Mouse (Mus musculus) G1E (cell line): ENCODE data around the gene Unc119. TPM values are rescaled to one million over a fixed set of nuclear protein-coding genes. Genes with fewer than 3 reads are reported as not detected.

Experiments
- ATAC-seq: 2 replicates; pipeline ENCODE4 v1.8.0; 2016; ENCODE audit warnings: mild to moderate bottlenecking; ENCODE audit not compliant: insufficient number of reproducible peaks, poor library complexity, low FRiP score, severe bottlenecking; ENCODE audit errors: extremely low read depth
- DNase-seq: peaks from one replicate; pipeline ENCODE4 v3.0.0; 2012; ENCODE audit warnings: low spot score
- H3K27me3 ChIP-seq: 2 replicates; pipeline ENCODE4 v1.6.1; 2012; ENCODE audit warnings: mild to moderate bottlenecking, low read length, inconsistent platforms; ENCODE audit not compliant: insufficient read depth
- H3K36me3 ChIP-seq: replicated peaks from 2 replicates; pipeline ENCODE3; 2012; ENCODE audit warnings: mild to moderate bottlenecking, inconsistent platforms
- H3K4me1 ChIP-seq: 2 replicates; pipeline ENCODE4 v1.6.1; 2012; ENCODE audit warnings: low read depth, low read length, inconsistent platforms, mixed read lengths; ENCODE audit not compliant: insufficient read depth
- H3K4me3 ChIP-seq: 2 replicates; pipeline ENCODE4 v1.5.1; 2012; ENCODE audit warnings: low read depth, mild to moderate bottlenecking, inconsistent platforms, low read length, moderate library complexity, mixed read lengths
- H3K9me3 ChIP-seq: replicated peaks from 2 replicates; pipeline ENCODE4 v1.6.1; 2012; ENCODE audit warnings: inconsistent platforms
- CTCF ChIP-seq: IDR thresholded peaks from 2 replicates; pipeline ENCODE4 v1.5.1; 2012; ENCODE audit warnings: low read depth, low read length, inconsistent platforms, mixed read lengths
- GATA1 ChIP-seq: IDR thresholded peaks from 2 replicates; pipeline ENCODE4 v1.6.1; 2012; ENCODE audit warnings: borderline replicate concordance, low read length, inconsistent platforms, mixed read lengths
- GATA2 ChIP-seq: IDR thresholded peaks from 2 replicates; pipeline ENCODE4 v1.6.1; 2012; ENCODE audit warnings: low read depth, low read length, inconsistent platforms, borderline replicate concordance
- POLR2AphosphoS5 ChIP-seq: IDR thresholded peaks from 2 replicates; pipeline ENCODE4 v1.6.1; 2012; ENCODE audit warnings: low read depth, low read length, inconsistent platforms; ENCODE audit not compliant: insufficient replicate concordance
- TAL1 ChIP-seq: conservative IDR thresholded peaks from 2 replicates; pipeline ENCODE4 v1.6.1; 2012; ENCODE audit warnings: low read depth, low read length, inconsistent platforms, mixed read lengths
- polyA plus RNA-seq: library from polyadenylated mRNA; stranded (reverse); fragments of >175 nt; gene quantifications from 2 replicates; pipeline ENCODE4 v1.2.3, GENCODE M21; 2012
- total RNA-seq, 2 experiments: library from RNA; stranded (forward) in 1 of 2; stranded (reverse) in 1 of 2; fragments of 200-1000 nt in 1 of 2; fragments of >200 nt in 1 of 2; fragmentation: Nextera tagmentation in 1 of 2; gene quantifications; 2 replicates each; pipeline ENCODE4 v1.2.3; 2014 to 2017

Gene Unc119
- total and polyA plus RNA-seq, 3 experiments, result 6.7 to 10.3 (median 8.2) TPM

- TF ChIP-seq TAL1 (no peak), CTCF (no peak), GATA1 (no peak), POLR2AphosphoS5 (no peak), GATA2 (no peak)
- H3K9me3 ChIP-seq, result no peaks in the 10 kb centered on the region
- H3K36me3 ChIP-seq, result no peaks in the 10 kb centered on the region
- ATAC-seq (no peak), DNase-seq (no peak)
- H3K4me3 ChIP-seq, result no peak overlapping the region
- H3K4me1 ChIP-seq, result no peaks in the 10 kb centered on the region
- H3K27me3 ChIP-seq, result peaks cover 83% of the 10 kb centered on the region
Measured at GRCm38 (mm10) chr11:78367456-78368225, 24.4 kb downstream of the Unc119 start.

GRCm38 (mm10) chr11:78370389-78370788, 27.1 kb downstream of the Unc119 start:
- peaks cover 73% of the 10 kb centered on the region for H3K27me3 ChIP-seq
- no peaks in the 10 kb centered on the region for H3K36me3 ChIP-seq
- ATAC-seq, result no peak
- no peaks in the 10 kb centered on the region for H3K9me3 ChIP-seq
- DNase-seq, result no peak
- no peak overlapping the region for H3K4me3 ChIP-seq
- TF ChIP-seq POLR2AphosphoS5, result no peak
- TF ChIP-seq CTCF, result no peak
- no peak for TF ChIP-seq TAL1
- no peak for TF ChIP-seq GATA1
- no peak for TF ChIP-seq GATA2
- no peaks in the 10 kb centered on the region for H3K4me1 ChIP-seq

- Histone ChIP-seq H3K4me1 (peaks cover 3% of the 10 kb centered on the region; the same call in 1 of the 2 replicates), H3K9me3 (no peaks in the 10 kb centered on the region), H3K27me3 (peaks cover 68% of the 10 kb centered on the region), H3K36me3 (no peaks in the 10 kb centered on the region), H3K4me3 (no peak overlapping the region)
- DNase-seq (no peak), ATAC-seq (no peak)
- TF ChIP-seq POLR2AphosphoS5 (no peak), GATA2 (no peak), GATA1 (no peak), TAL1 (no peak), CTCF (no peak)
Measured at GRCm38 (mm10) chr11:78371711-78372110, 28.4 kb downstream of the Unc119 start.

- Histone ChIP-seq H3K27me3 (peaks cover 68% of the 10 kb centered on the region), H3K4me1 (peaks cover 6% of the 10 kb centered on the region), H3K4me3 (no peak overlapping the region), H3K9me3 (no peaks in the 10 kb centered on the region), H3K36me3 (no peaks in the 10 kb centered on the region)
- DNase-seq (no peak), ATAC-seq (no peak)
- TF ChIP-seq TAL1 (no peak), CTCF (no peak), POLR2AphosphoS5 (no peak), GATA2 (no peak), GATA1 (no peak)
Measured at GRCm38 (mm10) chr11:78372166-78372565, 28.9 kb downstream of the Unc119 start.

GRCm38 (mm10) chr11:78372610-78373009, 29.3 kb downstream of the Unc119 start:
- no peaks in the 10 kb centered on the region for H3K36me3 ChIP-seq
- peaks cover 10% of the 10 kb centered on the region for H3K4me1 ChIP-seq
- no peak for TF ChIP-seq TAL1
- TF ChIP-seq POLR2AphosphoS5, result no peak
- TF ChIP-seq GATA1, result no peak
- no peak for TF ChIP-seq CTCF
- TF ChIP-seq GATA2, result no peak
- H3K9me3 ChIP-seq, result no peaks in the 10 kb centered on the region
- no peak overlapping the region for H3K4me3 ChIP-seq
- ATAC-seq (no peak), DNase-seq (no peak)
- H3K27me3 ChIP-seq, result peaks cover 67% of the 10 kb centered on the region

GRCm38 (mm10) chr11:78374147-78374546, 30.9 kb downstream of the Unc119 start:
- ATAC-seq, result no peak
- Histone ChIP-seq H3K4me3 (no peak overlapping the region), H3K9me3 (no peaks in the 10 kb centered on the region), H3K27me3 (peaks cover 61% of the 10 kb centered on the region), H3K4me1 (peaks cover 10% of the 10 kb centered on the region), H3K36me3 (no peaks in the 10 kb centered on the region)
- no peak for DNase-seq
- TF ChIP-seq TAL1 (no peak), GATA2 (no peak), CTCF (no peak), POLR2AphosphoS5 (no peak), GATA1 (no peak)
